Mouse (Mus musculus) MN1 (cell line): ENCODE measurements around the gene Tfeb.

Experiments used
- DNase-seq: peaks from one replicate; pipeline ENCODE4 v3.0.0-alpha.2; 2016; ENCODE audit warnings: low spot score

The Tfeb gene

GRCm38 (mm10) chr17:47736856-47737255 lies at the start of gene Tfeb:
Tfeb (plus strand) TSS chr17:47737030.
- DNase-seq = peak; percentile 98

GRCm38 (mm10) chr17:47687409-47688343 lies 49.2 kb upstream of the Tfeb start:
- peak; percentile 98 for DNase-seq

GRCm38 (mm10) chr17:47688344-47688607 lies 48.6 kb upstream of the Tfeb start, which contains the start of gene Tomm6:
Tomm6 (minus strand) TSS chr17:47688386.
- DNase-seq = no peak

- peak; percentile 46 for DNase-seq
Measured at GRCm38 (mm10) chr17:47688608-47689575, 47.9 kb upstream of the Tfeb start, which contains the start of gene Frs3. Frs3 (plus strand) TSS chr17:47689030.

GRCm38 (mm10) chr17:47689894-47690293 lies 46.9 kb upstream of the Tfeb start:
- no peak for DNase-seq

GRCm38 (mm10) chr17:47691650-47692049 lies 45.2 kb upstream of the Tfeb start:
- no peak for DNase-seq

GRCm38 (mm10) chr17:47693671-47694441 lies 43.0 kb upstream of the Tfeb start:
- DNase-seq = no peak

GRCm38 (mm10) chr17:47694442-47694502 lies 42.6 kb upstream of the Tfeb start, which contains the start of gene Gm21981:
Gm21981 (minus strand) TSS chr17:47694455.
- no peak for DNase-seq

GRCm38 (mm10) chr17:47694503-47695336 lies 42.1 kb upstream of the Tfeb start, which contains the start of gene Prickle4:
Prickle4 (minus strand) TSS chr17:47694736.
- DNase-seq = peak; percentile 99

- DNase-seq = no peak
Measured at GRCm38 (mm10) chr17:47695337-47695710, 41.5 kb upstream of the Tfeb start.

- DNase-seq = no peak
Measured at GRCm38 (mm10) chr17:47698156-47698555, 38.7 kb upstream of the Tfeb start.

- no peak for DNase-seq
Measured at GRCm38 (mm10) chr17:47699055-47699454, 37.8 kb upstream of the Tfeb start.

- no peak for DNase-seq
Measured at GRCm38 (mm10) chr17:47701793-47702192, 35.0 kb upstream of the Tfeb start.

- no peak for DNase-seq
Measured at GRCm38 (mm10) chr17:47702548-47703345, 34.1 kb upstream of the Tfeb start.

- DNase-seq = no peak
Measured at GRCm38 (mm10) chr17:47703556-47703955, 33.3 kb upstream of the Tfeb start.

- DNase-seq = no peak
Measured at GRCm38 (mm10) chr17:47704692-47705091, 32.1 kb upstream of the Tfeb start.

- DNase-seq = no peak
Measured at GRCm38 (mm10) chr17:47706196-47706595, 30.6 kb upstream of the Tfeb start.

GRCm38 (mm10) chr17:47707961-47708360 lies 28.9 kb upstream of the Tfeb start:
- no peak for DNase-seq

- DNase-seq = no peak
Measured at GRCm38 (mm10) chr17:47708972-47709371, 27.9 kb upstream of the Tfeb start.

- DNase-seq = no peak
Measured at GRCm38 (mm10) chr17:47710036-47710435, 26.8 kb upstream of the Tfeb start.

GRCm38 (mm10) chr17:47711883-47712282 lies 24.9 kb upstream of the Tfeb start:
- DNase-seq = no peak
